Mouse (Mus musculus): ENCODE measurements around the gene Wdr75.

The Wdr75 gene

DNA sequence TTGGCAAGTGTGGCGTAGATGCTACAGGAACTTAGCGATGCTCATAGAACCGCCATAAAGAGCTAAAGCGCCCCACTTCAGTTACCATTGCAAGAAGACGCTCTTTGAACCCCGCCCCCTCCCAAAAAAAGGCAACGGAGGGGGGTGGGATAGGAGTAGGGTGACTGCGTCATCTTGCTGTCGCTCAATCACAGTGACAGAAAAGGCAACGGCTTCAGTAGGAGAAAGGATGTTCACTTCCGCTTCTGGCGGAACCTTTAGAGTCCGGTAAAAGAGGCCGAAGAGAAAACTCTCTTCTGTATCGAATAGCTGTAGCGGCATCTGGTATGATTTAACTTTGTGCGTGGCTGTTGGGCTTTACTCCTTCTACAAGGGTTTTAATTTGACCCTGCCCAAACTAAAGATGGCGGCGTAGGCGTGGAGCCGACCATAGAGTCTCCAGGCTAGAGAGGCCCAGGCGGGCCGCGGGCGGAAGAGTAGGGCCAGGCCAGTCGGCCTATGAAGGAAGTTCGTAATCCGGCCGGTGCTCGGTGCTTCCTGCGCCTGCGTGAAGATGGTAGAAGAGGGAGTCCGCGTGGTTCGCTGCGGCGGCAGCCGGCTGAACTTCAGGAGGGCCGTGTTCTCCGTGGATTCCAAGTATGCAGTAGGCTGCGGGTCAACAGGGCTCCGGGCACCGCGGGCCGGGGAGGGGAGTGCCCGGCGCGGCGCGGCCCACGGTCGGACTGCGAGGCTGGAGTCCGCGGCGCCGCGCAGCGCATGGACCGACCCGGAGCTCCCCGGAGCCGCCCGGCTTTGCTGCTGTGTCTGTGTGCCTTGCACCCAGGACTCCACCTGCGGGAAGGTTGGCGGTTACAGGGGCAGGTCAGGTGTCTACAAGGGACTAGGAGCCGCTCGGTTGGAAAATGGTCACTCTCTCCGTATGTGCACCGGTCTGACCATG lies at the start of gene Wdr75:
Gene Wdr75, plus strand, starts transcription at position 198 of the 940 bp plus-strand sequence.
- WGBS = under 1% methylated on average over 70 of the region's 70 CpGs

DNA sequence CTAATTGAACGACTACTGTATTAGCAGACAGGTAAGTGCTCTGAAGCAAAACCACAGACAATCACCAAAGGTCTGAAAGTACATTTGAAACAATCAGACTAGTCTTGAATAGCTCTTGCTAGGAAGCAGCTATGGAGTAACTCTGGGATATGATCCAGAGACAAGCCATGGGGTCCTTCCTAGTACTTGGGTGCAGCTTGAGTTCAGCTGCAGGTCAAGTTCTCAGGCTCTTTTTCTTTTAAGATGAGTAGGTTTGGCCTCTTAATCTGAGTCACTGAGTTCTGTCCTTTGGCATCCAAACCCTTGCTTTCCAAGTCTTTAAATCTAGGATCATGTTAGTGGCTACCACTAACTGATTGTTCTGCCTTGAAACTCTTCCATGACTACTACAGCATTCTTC lies 37.0 kb upstream of the Wdr75 start:
- WGBS = 100% methylated on average over 1 of the region's 1 CpGs

DNA sequence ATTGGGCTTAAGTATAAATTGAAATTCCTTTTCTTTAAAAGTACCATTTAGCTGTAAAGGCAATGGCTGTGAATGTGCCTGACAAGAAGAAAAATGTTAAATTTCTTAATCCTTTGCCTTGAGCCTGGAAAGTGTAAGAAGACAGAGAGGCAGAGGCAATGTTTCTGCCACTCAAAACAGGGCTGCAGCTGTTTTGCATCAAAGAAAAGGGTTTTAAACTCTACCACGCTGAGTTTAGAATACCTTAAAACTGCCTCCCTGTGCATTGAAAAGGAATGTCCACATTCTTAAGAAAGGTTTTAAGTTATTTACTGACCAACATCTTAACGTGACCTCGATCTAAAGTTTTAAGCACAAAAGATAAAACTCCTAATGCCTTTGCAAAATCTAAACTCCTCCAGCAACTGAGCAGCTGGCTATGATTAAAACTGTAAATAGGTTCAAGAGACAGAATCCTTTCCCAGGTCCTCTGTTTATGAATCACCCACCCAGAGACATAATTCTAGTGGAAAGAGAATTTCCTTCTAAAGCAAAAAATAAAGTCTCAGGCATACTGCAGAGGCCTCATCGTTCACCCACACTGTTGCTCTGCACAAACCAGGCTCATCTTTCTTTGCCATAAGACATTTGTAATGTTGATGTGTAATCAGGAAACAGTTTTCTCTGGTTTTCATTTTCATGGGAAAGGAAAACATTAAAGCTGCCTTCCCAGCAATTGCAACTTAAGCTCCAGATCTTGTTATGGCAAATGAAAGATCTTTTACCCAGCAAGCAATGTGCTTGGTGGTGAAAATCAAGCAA lies 34.1 kb upstream of the Wdr75 start:
- 45% methylated on average over 4 of the region's 4 CpGs for WGBS

DNA sequence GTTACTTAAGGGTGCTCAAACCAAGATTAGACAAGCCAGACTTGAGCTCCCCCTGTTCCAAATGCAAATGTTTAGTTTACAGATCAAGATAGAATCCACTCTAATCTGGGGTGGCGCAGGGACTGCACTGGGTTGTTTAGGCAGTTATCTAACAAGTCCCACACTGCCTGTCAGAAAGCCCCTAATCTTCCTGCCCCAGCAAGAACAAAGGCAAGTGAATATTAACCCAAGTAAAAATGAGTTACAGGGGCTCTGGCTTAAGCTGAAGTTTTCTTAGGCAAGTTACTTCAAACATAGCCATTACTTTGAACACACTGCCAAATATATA lies 33.5 kb upstream of the Wdr75 start:
- WGBS = 67% methylated on average over 1 of the region's 1 CpGs

DNA sequence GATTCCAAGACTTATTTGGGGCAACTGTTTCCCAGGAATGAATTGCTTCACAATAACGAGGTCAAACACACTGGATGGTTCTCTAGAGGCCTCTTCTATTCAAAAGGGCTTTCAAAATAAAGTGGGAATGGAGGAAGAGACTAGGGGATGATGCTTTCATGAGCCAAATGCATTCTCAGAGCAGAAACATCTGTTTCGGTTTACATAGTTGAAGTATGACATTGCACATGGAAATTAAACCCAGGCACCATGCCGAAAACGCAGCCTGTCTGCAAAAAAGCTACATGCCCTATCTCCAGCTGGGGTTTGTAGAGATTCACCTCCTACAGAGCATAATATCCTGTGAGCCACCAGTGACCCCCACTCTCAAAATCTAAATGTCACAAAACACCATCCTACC lies 29.3 kb upstream of the Wdr75 start:
- WGBS = 57% methylated on average over 4 of the region's 4 CpGs

DNA sequence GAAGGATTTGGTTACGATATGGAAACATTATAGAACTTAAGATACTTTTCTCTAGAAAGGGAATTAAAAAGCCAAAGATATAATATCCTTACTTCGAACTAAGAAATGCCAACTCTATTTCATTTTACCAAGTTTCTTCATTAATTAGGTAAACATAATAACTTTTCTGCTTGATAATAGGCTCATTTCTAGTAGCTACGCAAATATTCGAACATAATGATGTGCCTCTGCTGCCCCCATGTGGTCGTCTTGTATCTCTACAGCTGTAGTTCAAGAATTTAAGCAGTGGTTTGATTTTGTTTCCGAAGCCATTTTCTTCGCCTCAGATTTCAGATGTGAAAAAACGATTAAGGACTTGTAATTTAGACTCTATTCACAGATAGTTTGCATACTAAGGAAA lies 28.8 kb upstream of the Wdr75 start:
- WGBS = 12% methylated on average over 8 of the region's 8 CpGs

DNA sequence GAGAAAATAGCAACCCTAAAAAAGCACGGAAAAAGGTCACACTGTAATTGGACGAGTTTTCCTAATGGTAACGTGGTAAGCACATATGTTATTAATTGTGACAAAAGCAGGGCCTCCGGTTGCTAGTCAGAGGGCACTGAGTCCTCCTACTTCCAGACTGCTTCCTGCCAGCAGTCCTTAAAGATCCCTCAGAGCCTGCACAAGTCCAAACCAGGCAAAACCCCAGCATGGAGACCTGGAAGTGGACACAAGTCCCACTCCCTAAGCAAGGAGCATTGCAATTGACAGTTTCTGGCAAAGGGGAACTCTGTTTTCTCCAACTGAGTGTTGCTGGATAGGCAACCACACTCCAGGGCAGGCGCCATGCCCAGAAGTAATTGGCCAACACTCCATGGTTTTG lies 27.4 kb upstream of the Wdr75 start:
- 54% methylated on average over 5 of the region's 5 CpGs for WGBS

DNA sequence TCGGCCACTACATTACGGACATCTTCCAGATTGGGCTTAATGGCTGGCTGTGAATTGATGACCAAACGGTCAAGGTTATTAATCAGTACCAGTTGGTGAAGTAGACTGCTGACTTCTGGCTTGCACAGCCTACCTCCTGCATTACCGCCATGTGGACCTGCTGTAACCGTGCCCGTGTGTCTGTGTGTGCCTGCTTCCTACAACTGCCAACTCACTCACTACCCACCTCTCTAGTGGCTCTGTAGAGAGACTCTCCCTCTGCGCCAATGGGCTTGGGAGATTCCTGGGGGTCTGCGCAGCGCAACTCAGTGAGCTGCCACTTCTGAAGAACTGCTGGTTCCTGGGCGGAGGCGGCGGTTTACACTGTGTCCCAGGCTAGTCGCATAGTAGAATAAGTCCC lies 25.6 kb upstream of the Wdr75 start:
- WGBS = 92% methylated on average over 13 of the region's 13 CpGs

DNA sequence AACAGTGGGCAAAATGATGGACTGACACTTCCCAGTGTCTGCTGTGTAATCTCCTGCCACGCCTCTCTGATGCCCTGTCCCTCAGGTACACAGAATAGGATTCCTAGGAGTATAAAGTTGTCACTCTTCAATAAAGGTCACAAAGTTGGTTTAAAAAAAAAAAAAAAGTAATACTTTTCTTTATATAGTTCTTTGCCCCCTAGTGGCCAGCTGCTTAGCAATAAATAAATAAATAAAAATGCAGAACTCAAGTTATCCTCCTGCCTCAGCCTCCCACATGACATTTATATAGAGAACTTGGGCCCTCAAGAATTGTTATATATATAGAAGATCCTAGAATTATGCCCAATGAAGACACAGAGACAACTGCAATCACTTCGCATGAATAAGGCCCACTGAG lies 24.9 kb upstream of the Wdr75 start:
- 95% methylated on average over 2 of the region's 2 CpGs for WGBS

DNA sequence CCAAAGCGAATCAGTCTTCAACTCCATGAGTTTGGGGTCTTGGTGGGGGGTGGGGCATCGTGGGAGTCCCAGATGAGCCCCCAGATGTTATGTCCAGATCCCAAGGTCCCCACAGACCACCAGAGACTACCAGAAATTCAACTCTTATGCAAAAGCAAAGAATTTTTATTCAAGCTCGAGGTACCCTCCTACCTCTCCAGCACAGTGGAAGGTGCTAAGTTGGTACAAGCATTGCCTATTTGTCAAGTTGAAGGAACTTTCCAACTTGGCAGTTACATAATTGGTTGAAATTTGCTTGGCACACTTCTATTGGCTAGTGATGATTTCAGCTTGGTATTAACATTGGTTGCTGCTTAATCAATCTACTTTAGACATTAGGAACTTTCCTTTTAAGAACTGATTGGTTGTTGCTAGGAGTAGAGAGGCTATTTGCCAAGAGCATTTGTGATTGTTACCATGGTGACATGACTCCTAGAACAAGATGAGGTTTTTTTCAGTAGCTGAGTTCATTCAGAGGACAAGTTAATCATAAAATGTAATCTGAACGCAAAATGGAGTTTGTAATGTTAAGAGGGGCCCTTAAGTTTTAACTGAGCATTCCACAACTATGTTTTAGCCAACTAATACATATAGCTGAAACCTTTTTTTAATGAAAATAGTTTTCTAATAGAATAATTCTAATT lies 14.2 kb upstream of the Wdr75 start:
- 70% methylated on average over 4 of the region's 4 CpGs for WGBS

DNA sequence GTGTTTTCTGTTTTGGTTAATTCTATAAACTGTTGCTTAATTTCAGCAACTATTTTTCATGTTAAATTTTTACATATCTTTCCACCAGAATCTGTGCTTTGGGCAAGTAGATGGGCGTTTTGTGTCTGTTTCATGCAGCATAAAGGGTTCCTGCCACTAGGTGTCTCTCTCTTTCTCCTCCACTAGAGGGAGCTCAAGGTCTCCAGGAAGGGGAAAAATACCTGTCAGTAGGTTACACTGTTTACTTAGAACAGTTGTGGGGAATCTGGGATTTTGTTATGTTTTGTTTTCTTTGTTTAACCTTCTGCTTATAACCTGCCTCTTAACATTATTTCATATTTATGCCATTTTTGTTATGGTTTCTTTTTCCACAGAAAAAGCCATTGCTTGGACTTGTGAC lies 21.9 kb downstream of the Wdr75 start:
- 16% methylated on average over 1 of the region's 1 CpGs for WGBS

DNA sequence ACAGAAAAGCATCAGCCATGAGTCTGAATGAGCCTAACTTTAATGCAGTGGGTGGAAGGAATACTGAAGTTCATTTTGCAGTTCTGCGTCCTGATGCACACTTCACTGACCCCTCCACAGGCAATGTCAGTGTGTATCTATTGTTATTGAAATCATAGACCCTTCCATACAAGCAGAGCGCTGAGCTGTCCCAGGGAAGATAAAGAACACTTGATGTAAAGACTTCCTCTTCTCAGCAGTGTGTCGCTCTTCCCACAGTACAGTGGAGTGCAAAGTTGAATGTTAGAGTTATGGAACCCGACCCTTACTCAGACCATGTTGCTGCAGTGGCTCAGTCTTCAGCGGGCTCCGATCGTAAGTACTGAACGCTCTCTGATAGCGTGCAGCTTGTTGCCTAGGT lies 23.6 kb downstream of the Wdr75 start:
- WGBS = 94% methylated on average over 9 of the region's 9 CpGs

DNA sequence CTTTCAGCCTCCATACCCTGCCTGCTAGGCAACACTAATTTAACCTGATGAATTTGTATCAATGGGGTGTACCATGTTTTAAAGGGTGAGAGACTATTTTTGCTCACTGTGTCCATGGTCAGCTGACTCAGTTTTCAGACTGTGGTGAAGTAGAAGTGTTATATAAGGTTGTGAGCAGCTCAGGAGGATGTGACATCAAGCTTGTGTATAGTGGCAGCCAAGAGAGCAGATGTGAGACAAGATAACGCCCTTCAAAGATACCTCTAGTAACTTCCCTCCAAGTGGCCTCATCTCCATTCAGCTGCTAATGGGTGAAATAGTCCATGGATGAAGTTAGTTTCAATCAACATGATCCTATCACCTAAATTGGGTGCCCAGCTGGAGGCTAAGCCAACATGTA lies 29.5 kb downstream of the Wdr75 start:
- 56% methylated on average over 1 of the region's 1 CpGs for WGBS

DNA sequence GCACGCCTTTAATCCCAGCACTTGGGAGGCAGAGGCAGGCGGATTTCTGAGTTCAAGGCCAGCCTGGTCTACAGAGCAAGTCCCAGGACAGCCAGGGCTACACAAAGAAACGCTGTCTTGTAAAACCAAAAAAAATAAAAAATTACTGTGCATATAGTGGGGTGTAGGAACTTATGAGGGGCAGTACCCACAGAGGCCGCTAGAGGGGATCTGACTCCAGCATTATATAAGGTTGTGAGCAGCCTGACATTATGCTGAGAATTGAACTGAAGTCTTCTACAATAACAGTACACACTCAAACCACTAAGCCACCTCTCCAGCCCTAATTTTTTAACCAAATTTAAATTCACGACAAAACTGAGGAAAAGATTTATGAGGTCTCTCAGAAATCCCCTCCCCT lies 30.2 kb downstream of the Wdr75 start:
- WGBS = 46% methylated on average over 5 of the region's 5 CpGs

DNA sequence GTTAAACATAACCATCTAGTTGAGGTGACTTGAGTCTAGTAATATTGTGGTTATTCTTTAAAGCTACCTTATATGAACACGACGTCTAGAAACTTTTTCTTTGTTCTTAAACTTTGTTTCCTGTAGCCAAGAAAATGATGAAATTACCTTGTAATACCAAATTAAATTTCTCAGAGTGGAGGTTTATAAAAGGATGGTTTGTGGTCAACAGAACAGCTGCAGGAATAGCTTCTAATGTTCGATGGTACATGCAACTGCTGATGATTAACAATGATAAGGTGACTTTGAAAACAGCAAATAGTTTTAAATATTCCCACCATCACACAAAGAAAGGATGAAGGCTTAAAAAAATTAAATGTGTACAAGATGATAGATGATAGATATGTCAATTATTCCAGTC lies 30.7 kb downstream of the Wdr75 start:
- WGBS = 89% methylated on average over 3 of the region's 3 CpGs

DNA sequence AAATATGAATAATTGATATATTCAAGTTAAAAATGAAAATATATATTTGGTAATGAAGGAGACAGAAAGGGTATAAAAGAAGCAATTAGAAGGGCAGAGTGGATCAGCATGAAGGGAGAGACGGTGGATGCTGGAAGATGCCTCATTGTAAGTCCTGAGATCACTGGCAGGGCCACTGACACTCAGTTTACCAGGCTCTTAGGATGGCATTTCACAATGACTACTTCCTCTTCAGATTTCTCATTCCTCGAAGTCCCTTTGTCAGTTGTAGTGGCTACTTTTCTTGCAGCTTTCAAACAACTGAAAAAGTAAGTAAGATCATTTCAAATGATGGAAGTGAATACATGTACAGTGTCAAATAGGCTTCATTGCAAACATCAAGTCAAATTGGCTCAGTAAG lies 31.2 kb downstream of the Wdr75 start:
- 77% methylated on average over 2 of the region's 2 CpGs for WGBS

DNA sequence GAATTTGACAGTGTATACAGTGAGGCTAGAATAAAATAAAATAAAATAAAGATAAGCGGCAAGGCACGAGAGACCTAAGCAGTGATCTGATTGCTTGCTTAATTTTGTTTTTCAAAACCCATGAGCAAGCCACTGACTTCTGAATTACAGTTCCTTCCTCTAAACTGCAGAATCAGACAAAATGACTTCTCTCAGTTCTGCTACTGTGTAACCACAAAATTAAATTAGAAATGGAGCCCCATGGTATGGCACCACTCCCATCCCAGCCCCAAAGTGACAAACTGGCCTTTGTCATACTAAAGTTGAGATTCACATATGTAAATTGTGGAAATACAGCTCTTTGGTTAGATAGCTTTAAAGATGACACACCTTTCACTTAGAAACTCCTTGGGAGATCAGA lies 31.8 kb downstream of the Wdr75 start:
- WGBS = 66% methylated on average over 2 of the region's 2 CpGs

DNA sequence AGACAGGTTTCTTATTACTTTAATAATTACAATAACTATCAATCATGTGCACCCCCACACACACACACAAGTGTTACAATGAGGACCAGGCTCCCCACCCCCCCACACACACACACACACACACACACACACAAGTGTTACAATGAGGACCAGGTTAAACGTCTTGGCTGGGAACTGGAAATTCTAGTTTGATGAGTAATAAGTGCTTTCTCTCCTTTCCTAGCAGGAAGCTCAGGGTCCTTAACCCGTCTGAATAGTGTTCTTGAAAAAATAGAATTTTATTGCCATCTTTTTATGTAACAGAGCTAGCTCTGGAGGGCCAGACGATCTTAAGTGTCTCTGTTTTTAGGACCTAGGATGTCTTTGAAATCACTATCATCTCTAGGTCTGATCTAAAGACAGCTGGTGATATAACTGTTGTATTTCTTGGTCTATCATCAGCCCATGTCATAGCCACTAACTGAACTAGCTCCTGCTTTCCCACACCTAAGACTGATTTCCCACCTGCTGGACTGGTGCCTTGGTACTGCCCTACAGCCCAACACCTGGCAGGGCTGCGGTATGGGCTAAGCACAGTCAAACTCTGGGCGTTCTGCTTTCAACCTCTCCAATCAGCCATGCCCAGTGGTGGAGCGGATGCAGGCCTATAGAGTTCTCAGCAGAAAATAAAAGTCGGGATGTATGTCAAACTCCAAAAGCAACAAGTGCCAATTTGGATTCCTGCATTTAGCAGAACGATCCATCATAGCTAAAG lies 35.7 kb downstream of the Wdr75 start:
- WGBS = 87% methylated on average over 8 of the region's 8 CpGs

DNA sequence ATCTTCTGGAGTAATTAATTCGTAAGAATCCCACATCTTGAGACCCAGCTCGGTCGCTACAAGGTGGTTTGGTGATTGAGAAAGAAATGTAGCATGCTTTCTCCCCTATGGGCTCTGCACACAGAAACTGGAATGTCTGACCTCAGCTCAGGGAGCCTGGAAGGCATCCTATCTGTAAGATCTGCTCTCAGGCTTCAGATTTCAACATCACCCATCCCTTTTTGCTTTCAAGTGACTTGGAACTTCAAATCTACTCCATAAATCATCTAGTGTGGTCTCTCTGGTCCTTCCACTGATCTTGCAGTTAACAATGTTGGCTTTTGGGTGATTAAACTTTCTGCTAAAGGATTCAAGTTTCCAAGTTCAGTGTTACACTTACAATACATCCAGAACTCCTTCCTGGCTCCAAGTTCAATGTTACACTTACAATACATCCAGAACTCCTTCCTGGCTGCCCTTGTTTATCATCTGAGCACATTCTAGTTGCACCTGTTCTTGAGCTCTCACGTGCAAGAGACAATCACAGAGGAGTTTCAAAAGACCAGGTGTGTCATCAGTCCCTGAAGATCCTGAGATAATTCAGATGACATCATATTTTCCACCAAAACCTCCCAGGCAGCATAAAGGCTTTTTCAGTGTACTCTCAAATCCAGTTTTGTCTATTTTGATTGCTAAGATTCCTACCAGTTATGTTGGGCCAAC lies 40.5 kb downstream of the Wdr75 start:
- WGBS = 86% methylated on average over 4 of the region's 4 CpGs

DNA sequence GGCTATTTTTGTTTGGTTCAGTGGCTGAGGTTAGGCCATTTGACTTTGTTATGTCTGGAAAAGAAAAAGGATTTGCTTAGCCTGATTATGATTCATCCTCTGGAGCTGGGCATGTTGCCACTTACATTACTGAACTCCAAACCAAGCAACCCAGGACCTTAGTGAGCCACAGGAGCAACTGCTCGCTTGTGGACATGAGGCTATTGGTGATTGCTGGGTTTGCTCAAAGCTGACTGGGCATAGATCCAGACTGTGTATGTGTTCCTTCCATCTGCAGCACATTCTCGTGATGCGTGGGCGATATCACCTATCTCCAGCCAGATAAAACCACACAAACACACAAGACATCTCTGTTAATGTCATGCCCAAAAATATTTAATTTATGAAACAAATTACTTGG lies 42.8 kb downstream of the Wdr75 start:
- WGBS = 30% methylated on average over 4 of the region's 4 CpGs

DNA sequence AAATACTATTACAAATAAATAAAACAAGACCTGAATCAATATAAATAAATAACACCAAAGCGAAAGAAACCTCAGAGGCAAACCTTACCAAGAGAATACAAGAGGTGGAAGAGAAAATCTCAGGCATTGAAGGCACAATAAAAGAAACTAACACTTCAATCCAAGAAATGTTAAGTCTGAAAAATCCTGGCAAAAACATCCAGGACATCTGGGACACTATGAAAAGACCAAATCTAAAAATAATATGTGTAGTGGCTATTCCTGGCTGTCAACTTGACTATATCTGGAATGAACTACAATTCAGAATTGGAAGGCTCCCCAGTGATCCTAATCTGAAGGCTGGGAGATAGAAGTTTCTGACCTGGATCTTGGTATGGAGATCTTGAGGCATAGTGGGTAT lies 50.5 kb downstream of the Wdr75 start:
- 53% methylated on average over 1 of the region's 1 CpGs for WGBS

All from cerebral cortex, adult 2 months (tissue).